Mouse (Mus musculus): ENCODE measurements at regions not wholly inside any gene's neighbourhood (a gene's known extent, or its start where the extent isn't known, plus 50 kb on each side); places are given as distances from the start of the nearest gene placed in this dataset.

- TF ChIP-seq CTCF (IDR thresholded peaks at IDR 0.05) (no peak), POLR2A (IDR thresholded peaks at IDR 0.05; ENCODE audit: insufficient read depth, low read depth, low read length) (no peak), EP300 (IDR thresholded peaks at IDR 0.05; ENCODE audit: insufficient read depth, low read depth, low read length) (no peak)
Measured at GRCm38 (mm10) chr12:71450680-71451463, 141.2 kb downstream of the Dact1 start.
